Comparison of ENCODE assay signal across 14 mouse cellular contexts in genomic region chr17:84196329-84196728, GRCm38 (mm10).
"Had no signal": no experiment of that assay in that cellular context is flagged by ENCODE, and none has a peak within 500 bp of the region (broad histone marks: within the 10 kb centered on the region; RNA-seq: fewer than 3 reads in every experiment).

No protein-coding gene starts in this region.

- H3K4me3 ChIP-seq: layer of hippocampus, adult 2 months; limb, embryonic 15.5 days; liver, embryonic 12.5 days; midbrain, embryonic 10.5 days; neural tube, embryonic 15.5 days; stomach, embryonic 15.5 days had no signal

- DNase-seq: kidney, adult 8-10 months; kidney, postnatal 36 days; lung, embryonic 14.5 days; lung, postnatal 10 days; right cerebral cortex, adult 18-20 months; spleen, adult 18-20 months; thymus, postnatal 36 days had no signal

- H3K9ac ChIP-seq: limb, embryonic 15.5 days; liver, embryonic 12.5 days; lung, embryonic 14.5 days; neural tube, embryonic 15.5 days; stomach, embryonic 15.5 days had no signal

- H3K4me2 ChIP-seq: limb, embryonic 15.5 days; liver, embryonic 12.5 days; lung, embryonic 14.5 days; neural tube, embryonic 15.5 days; stomach, embryonic 15.5 days had no signal

- H3K27me3 ChIP-seq: limb, embryonic 15.5 days; liver, embryonic 12.5 days; neural tube, embryonic 15.5 days; stomach, embryonic 15.5 days had no signal

- ATAC-seq: liver, embryonic 12.5 days had no signal

- H3K9me3 ChIP-seq: limb, embryonic 15.5 days; liver, embryonic 12.5 days; midbrain, embryonic 10.5 days; neural tube, embryonic 15.5 days; stomach, embryonic 15.5 days had no signal

- H3K27ac ChIP-seq: kidney, postnatal 0 days; layer of hippocampus, adult 2 months; limb, embryonic 15.5 days; liver, embryonic 12.5 days; midbrain, embryonic 10.5 days; neural tube, embryonic 15.5 days; stomach, embryonic 15.5 days had no signal

- H3K4me1 ChIP-seq: neural tube, embryonic 15.5 days had no signal
